Mouse (Mus musculus) cerebellum, postnatal 36 days (tissue): ENCODE measurements around the gene Grk2.

Experiments
- DNase-seq, 2 experiments: peaks; one replicate each; pipeline ENCODE4 v3.0.0; 2021 to 2022; ENCODE audit warnings: mixed read lengths in 2 of 2

Grk2 gene

DNA sequence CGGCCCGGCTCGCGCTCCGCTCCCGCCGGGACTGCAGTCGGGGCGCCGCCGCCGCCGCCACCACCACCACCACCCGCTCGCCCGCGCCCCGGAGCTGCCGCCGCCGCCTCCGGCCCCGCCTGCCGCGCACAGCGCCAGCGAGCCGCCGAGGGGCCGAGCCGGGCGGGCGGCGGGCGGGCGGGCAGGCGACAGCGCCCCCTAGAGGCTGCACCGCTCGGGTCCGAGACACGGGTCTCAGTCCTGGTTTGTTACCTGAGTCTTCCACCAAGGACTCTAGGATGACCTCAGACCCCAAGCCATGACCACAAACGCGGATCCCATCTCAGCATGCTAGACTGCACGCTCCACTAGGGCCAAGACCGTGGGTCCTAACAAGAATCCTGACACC is at the start of gene Grk2:
TSS of gene Grk2 (minus strand) at position 33 of the 388 bp plus-strand sequence.
- peak; percentile 85 to 90 for DNase-seq

DNA sequence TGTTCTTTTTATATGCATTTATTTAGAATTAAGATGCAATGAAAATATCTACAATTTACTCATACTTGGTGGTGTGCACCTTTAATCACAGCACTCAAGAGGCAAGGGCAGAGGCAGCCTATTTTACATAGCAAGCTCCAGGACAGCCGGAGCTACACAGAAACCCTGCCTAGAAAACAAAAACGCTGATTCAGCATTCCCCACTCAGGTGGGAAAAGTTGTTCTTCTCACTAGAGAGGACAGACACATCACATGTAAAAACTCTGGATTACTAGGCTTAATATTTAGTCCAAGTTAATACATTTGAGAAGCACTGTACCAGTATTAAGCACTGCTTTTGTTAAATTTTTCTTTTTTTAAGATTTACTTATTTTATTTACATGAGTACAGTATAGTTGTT is 43.4 kb upstream of the Grk2 start:
- no peak for DNase-seq

DNA sequence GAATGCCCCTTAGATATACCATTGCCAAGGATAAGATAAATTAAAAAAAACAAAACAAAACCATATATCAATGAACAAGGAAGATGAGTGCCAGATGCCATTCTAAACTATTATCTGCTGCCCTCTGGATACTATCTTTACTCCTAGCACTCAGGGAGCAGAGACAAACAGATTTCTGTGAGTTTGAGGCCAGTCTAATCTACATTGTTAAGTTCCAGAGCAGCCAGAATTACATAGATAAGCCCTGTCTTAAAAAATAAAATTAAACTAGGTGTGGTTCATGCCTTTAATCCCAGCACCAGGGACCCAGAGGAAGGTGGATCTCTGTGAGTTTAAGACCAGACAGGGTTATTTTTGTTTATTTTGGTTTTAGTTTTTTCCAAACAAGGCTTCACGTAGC is 40.5 kb upstream of the Grk2 start:
- no peak for DNase-seq

DNA sequence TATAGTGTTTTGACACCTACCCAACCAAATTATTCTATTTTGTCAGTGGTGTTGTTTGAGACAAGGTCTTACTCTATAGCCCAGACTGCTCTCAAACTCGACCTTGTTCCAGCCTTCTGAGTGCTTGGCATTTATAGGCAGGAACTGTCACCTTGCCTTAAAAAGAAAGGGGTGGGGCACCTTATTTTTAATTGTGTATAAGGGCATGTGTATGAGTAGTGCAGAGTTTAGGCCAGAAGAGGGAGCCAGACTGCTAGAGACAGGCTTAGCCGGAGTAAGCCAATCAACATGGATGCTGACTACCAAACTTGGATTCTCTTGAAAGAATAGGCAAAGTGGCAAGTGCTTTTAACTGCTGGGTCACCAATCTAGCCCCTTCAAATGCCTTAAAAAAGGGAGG is 32.1 kb upstream of the Grk2 start:
- peak; percentile 38 to 63 for DNase-seq

DNA sequence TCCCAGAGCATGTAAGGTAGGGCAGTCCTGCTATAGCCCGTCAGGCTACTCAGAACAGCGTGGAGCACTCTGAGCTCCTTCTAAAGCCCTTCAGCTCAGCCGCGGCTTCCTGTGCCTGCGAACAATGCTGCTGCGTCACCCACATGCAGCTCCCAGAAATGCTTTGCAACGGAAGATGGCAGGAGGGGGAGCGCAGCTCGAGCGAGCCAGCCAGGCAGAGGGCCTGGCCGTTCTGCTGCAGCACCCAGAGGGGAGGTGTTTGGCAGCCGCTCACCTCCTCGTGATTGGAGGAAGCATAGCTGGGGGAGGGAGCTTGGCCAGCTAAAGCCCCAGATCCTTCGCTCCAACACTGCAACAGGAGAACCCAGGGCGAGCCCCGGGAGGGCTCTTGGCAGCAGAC is 27.8 kb upstream of the Grk2 start:
- peak; percentile 89 to 93 for DNase-seq

DNA sequence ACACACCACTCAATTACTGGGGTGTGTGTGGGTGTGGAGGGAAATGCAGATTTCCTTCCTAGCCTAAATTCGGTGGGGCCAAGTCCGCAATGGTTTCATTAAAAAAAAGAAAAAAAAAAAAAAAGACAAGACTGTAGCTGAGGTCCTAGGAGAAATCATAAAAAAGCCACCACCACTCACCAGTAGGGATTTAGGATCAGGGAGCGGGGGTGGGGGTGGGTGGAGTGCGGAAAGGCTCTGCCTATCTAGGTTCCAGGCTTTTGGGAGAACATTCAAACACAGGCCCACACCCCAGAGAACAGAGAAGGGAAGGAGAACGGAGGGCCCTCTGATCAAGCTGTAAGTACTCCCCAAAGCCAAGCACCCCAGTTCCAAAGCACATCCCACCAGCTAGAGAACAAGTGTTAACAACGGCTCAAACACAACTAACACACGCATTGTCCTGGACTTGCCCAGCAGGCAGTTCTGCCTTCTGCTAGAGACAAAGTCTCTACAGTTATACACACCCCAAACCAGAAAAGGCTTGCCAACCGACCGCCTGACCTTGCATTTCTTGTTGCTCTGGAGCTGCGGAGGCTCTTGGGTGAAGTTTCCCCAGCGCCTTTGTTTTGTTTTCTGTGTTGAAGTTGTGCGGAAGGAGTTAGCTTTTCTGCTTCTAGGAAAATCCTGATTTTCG is 27.2 kb upstream of the Grk2 start:
- peak in 1 of 2 experiments; percentile 43 for DNase-seq

DNA sequence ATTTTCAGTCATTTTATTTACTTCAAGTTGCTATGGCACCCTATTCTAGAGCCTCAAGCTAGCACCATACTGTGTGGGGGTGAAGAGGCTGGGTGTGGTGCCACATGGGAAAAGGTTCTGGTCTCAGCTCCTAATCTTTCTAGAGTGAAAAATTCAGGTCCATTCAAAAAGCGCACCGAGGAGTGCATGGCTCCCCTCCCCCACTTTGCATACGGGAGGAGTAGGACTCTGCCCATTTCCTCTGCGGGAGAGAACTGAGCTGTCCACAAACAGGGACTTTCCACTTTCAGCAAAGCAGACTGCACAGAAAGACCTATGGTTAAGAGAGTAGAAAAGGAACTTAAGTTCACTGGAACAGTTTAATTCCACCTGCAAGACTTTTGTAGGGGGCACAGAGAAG is 26.6 kb upstream of the Grk2 start:
- DNase-seq = peak in 1 of 2 experiments; percentile 44

DNA sequence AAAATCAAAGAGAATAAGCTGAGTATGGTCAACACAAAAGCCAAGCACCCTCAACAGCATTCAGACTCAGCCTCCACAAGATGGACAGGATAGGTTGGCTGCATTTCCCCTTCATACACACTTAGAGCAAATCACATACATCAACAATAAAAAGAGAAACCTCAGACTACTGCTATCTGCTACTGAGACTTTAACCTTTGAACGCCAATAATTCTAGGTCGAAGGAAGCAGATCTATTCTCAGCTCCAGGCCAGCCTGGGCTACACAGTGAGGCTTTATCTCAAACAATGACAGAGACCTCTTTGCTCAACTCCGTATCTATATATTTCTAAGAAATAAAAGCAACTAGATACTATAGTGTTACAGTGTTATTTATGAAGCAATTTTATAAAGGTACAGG is 25.3 kb upstream of the Grk2 start:
- no peak for DNase-seq

DNA sequence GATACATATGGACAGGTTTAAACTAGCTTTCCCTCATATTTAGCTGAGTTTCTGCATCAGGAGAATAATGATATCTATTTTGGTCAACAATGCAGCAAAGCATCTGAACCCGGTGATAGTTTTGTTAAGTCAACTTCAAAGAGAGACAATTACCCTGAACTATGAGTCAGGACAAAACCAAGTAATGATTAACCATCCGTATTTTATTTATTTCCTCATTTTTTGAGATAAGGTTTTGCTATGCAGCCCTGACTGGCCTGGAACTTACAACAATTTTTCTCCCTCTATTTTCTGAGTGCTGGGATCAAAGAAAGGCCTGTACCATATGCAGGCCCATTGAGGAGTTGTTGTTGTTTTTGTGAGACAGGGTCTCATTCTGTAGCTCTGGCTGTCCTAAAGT is 24.6 kb upstream of the Grk2 start:
- no peak for DNase-seq

DNA sequence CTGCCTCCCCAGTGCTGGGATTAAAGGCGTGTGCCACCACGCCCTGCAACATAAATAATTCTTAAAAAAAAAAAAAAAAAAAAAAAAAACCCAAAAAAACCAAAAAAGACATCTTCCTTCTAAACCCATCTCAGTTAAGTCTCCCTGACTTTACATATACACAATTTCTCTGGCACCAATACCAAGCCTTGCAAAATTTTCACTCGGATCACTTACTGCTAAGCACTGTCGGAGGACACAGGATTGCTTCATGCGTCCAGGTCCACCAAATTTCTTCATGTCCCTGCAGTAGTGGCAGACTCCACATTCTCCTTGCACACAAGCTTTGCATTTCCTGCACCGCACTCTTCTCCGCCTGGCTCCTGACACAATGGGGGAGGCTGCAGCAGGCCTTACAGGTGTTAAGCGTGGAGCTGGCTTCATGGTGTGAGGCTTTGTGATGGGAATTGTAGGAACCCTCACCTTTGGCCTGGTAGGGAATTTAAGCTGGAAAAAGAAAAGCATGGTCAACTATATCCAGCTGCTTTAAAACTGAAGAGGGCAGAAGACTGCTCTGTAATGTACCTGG is 22.8 kb upstream of the Grk2 start:
- DNase-seq = no peak

DNA sequence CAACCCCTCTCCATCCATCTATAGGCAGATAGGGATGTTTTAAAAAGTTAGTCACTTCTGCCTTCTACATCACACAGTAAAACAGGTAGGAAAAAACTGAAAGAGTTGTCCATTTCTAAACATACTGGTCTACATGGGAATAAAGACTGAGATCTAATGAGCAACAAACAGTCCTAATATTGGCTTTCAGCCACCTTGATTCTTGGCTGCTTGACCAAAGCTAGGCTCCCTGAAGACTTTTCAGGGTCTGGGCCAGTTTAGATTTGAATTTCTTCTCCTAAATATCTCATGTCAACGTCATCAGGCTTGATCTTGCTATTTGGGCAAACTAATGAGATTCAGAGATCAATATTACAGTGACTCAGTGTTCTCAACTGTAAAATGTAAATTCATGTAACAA is 20.9 kb upstream of the Grk2 start:
- peak; percentile 48 to 67 for DNase-seq

DNA sequence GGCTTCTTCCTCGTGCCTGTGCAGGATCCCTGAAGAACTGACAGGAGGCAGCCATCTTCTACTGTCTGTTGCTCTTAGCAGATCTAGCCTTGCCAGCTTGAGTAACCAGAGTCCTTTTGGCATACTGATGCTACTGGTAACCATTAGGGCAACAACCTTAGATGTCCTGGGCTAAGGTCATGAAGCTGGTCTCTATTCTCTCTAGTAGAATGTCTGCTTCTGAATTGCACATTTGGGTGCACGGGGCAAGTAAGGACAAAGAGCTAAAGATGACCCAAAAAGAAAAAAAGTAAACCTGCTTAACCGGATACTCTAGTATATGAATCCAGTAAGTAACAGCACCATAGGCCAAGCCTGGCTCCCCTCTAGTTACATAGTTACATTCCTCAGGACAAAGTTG is 20.1 kb upstream of the Grk2 start:
- no peak for DNase-seq

DNA sequence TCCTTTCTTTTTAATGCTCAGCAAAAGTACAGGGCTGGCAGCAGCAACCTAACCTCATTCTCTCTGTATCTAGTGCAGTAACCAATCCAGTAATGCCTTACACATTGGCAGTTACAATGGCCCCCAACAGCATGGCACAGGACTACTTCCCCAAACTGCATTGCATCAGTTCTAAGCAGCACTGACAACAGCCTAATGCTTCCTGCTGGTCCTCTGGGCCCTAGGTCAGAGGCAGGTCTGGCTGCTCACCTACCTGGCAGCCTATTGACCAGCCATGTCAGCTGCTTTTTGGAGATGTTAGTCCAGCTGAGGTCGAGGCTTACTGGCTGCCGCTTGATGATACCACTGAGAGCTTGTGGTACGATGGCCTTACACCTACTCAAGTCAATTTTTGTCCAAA is 16.1 kb upstream of the Grk2 start:
- no peak for DNase-seq

DNA sequence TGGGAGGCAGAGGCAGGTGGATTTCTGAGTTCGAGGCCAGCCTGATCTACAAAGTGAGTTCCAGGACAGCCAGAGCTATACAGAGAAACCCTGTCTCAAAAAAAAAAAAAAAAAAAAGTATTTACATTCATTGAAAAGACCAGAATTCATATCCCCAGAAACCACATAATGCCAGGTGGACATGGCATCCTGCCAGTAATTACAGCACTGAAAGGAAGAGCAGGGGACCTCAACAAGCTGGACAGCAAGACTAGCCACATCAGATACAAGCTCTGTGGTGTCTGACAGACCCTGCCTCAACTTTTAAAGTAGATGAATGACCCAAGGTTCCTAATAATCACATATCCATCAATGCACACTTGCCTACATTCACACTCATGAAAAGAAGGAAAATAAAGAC is 15.6 kb upstream of the Grk2 start:
- DNase-seq = no peak

DNA sequence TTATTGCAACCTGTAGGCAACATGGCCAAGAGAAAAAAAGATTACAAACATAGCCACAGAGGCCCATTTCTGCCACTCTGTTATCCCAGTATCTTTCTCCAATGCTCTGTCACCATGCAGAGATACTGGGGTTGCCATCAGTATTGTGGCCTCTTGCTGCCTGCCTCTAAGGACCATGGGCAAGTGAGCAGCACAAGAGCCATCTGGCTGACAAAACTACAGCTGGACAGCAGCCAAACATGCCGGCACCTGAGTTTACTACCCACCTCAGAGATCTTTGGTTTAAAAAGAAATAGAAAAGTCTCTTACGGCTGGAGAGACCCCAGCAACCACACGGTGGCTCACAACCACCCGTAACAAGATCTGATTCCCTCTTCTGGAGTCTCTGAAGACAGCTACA is 13.2 kb upstream of the Grk2 start:
- DNase-seq = peak; percentile 57 to 62

DNA sequence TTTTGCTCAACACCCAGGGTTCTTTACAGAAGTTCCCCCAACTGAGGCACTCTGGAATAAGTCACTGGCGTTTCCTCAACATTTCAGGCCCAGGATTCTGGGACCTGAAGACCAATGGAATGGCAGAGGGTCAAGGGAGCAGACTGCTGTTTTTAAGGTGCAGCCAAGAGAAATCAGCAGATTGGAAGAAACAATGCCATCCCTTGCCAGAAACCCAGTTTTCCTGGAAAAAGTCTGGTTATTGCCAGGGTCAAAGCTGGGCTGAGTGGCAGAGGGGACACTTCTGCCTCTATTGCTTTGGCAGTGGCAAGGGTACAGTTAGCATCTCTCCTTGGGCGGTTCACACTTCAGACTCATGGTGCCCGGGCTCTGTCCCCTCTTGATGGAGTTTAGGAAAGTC is 11.2 kb upstream of the Grk2 start:
- DNase-seq = no peak

DNA sequence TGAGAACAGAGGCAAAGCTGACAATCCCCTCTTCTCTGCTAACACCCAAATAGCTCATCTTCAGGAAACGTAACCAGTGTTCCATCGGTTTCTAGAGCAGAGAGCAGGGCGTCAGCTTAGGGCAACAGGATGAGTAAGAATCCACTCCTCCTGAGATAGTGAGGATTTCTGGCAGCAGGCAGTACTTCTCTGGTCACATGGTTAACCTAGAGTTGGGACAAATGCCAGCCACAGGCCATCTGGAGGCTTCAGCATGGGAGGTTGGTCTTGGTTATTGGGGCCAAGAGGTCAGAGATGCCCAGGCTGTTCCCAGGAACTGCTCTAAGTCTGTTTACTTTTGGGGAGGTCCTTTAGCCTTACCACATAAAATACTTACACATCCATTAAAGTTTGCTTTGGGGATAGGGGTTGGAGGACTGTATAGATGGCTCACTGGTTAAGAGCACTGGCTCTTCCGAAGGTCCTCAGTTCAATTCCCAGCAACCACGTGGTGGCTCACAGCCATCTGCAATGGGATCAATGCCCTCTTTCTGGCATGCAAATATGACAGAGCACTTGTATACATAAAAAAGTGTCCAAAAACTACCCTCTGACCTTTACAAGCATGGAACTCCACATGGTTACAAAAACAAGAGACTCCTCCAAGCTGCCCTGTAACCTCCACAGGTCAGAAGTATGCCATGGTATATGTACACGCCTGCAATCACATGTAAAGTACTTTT is 9.4 kb upstream of the Grk2 start:
- peak; percentile 88 to 91 for DNase-seq

DNA sequence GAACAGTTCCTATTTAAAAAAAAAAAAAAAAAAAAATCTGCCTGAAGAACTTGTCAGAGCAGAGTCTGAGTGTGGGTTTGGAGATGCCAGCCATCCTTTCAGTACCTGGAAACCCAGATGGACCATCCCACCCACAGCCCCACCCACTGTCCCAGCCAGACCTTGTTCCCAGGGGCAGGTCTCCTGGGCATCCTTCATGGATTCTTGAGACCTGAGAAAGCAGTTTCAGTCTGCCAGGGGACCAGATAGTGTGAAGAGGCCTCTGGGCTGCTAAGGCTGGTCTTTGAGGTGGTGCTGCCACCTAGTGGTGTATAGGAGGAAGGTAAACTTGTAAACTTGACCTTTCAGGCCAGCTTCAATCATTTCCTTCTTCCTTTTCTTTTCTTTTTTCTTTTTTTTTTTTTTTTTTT is 3.8 kb upstream of the Grk2 start:
- peak; percentile 63 to 69 for DNase-seq

DNA sequence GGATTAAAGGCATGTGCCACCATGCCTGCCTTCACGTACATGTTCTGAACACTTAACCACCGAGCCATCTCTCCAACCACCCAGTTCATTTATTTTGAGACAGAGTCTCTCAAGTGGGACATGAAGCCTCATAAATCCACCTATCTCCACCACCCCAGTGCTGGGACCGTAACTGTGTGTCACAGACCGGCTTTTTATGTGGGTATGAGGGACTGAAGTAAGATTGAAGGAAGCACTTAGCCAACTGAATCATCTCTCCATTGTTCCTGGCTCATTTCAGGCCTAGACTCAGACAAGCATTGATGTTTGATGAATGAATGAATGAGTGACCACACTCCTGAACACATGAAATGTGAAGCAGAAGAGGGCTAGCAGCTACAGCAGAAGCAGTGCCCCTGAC is 3.3 kb upstream of the Grk2 start:
- no peak for DNase-seq

DNA sequence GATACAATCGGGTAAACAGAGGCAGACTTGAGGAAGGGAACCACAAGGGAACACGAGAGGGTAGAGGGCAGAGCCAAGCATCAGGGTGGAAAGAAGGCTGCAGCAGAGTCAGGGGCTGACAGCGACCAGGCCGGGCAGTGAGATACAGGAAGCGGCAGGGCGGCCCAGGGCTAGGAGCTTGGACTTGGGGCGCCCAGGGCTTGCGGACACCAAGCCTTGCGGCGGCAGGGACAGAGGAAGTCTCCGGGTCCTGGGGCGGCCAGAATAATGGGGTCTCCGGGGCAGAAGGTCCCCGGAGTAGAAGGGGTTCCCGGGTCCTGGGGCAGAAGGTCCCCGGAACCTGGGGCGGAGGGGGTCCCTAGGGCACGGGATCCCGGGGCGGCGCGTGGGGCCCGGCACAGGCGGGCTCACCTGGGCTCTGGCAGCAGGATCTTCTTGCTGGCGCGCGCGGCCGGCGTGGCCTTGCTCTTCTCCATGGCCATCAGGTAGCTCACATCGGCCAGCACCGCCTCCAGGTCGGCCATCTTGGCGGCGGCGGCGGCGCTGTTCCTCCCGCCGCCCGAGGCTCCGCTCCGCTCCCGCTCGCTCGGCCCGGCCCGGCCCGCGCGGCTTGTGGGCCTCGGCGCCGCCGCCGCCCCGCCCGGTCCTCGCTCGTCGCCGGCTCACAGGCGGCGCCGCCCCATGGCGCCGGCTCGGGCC is 382 bp downstream of the Grk2 start:
- DNase-seq = peak; percentile 59 to 64

DNA sequence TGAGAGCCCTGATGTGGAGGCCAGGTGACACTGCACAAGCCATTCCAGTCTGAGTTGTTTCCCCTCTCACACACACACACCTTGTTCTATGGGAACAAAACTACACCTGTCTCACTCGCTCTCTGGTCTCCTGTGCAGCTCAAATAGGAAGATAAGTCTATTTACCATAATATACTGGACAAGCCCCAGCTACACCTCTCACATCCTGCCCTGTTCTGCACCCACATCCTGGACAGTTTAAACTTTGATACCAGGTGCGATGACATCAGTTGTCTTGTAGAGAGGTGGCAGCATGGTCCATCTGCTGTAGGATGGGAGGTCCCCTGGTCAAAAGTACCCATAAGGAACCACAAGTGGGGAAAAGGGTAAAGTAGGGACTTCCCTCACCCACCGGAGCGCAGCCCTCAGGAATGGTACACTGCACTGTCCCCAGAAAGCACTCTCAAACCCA is 1.1 kb downstream of the Grk2 start:
- peak in 1 of 2 experiments; percentile 43 for DNase-seq

DNA sequence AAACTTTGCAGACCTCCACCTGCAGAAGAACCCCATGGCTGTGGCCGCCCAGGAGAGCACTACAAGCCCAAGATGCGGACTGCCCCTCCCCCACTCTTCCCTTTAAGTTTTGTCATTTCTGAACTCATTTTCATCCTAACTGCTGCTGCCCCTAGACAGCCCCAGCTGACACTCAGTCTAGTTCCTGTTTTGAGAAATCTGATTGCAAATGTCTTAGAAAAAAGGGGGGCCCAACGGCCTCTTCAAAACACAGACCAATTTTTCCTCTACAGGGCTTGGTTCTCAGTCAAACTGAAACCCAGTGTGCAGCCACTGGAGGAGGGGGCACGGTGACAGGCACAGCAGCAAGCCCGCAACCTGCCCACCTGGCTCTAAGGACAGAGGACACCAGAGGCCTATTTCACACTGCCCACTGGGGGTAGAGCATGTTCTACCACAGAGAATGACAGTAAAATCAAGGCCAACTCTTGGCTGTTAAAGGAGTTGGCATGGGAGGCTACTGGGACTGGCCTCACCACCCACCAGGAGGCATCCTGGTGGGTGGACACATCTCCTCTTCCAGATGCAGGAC is 1.7 kb downstream of the Grk2 start:
- DNase-seq = peak in 1 of 2 experiments; percentile 42

DNA sequence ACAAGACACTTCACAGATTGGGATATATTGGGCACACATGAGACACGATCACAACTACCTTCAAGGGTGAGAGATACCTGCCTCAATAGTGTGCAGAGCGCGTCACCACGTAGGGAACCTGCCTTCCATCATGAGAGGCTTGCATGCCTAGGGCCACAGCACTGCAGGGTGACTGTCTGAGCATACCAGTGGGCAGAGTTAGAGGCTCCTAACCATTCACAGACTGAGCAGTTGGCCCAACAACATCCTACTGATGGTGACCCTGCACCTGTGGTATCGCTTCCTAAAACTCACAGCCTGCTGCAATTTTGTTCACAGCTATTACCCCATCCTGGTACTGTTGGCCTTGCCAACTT is 2.4 kb downstream of the Grk2 start:
- no peak for DNase-seq
